Mouse (Mus musculus) liver, postnatal 0 days (tissue): ENCODE measurements around the gene Nectin1.
A peak's percentile ranks its signal among the peaks of the same experiment; 100 is the strongest.

ENCODE experiments used
- CTCF ChIP-seq: sonication (generic); IDR thresholded peaks from 2 replicates; pipeline ENCODE4 v1.5.1; 2016; ENCODE audit warnings: antibody characterized with exemption, low read depth
- EP300 ChIP-seq: IDR thresholded peaks from 2 replicates; pipeline ENCODE4 v1.6.1; 2016; ENCODE audit warnings: antibody characterized with exemption, low read depth, mild to moderate bottlenecking

DNA sequence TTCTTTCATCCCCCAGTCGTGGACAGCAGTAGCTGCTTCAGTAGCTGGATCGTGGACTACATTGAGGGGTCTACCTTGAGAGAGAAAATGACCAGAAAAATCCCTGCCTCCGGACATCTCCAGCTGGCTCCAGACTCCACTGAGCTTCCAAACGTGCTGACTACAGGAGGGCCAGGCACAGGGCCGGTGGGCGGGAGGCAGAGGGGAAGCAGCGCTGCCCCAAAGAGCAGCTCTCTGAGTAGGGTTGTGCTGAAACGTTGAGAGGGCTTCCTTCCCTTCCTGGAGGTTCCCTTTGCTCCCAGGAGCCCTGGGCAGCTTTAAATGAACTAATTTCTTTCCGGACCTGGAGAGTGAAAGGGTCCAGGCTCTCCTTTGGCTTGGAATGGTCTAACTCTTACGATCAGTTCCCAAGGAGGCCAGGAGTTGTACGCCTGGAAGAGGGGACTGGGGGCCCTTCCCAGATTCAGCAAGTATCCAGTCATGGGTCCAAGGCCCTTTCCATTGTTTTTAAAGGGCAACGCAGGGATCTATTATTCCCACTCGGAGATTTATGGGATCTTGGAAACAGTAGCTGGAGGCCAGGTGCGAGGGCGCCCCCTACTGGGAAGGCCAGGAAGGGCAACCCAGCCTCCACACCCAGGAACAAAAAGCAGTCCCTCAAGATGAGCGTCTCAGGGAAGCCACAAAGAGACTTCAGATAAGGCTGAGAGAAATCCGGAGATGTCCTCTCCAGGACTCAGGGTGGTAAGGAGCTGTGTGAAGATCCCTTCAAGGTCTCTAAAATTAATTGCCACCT, 102.1 kb downstream of the Nectin1 start:
- TF ChIP-seq CTCF = peak; percentile 77
- no peak for TF ChIP-seq EP300
